Mouse (Mus musculus) heart, embryonic 15.5 days (tissue): ENCODE measurements around the gene Enpp7. TPM values are rescaled to one million over a fixed set of nuclear protein-coding genes. Genes with fewer than 3 reads are reported as not detected.

Experiments used
- ATAC-seq: fragments of 200-750 bp; cut with Nextera tagmentation; replicated peaks from 2 replicates; pipeline ENCODE4 v1.8.0; 2017; ENCODE audit warnings: low read depth, moderate TSS enrichment; ENCODE audit not compliant: insufficient number of reproducible peaks, insufficient read depth, low FRiP score
- H3K27ac ChIP-seq: fragments of 300-500 bp; sonication (generic); 2 replicates; pipeline ENCODE4 v1.5.1; 2015; ENCODE audit warnings: mild to moderate bottlenecking, inconsistent platforms
- H3K27me3 ChIP-seq: fragments of 300-500 bp; sonication (generic); 2 replicates; pipeline ENCODE4 v1.6.1; 2015; ENCODE audit warnings: inconsistent platforms
- H3K36me3 ChIP-seq: fragments of 300-500 bp; sonication (generic); 2 replicates; pipeline ENCODE4 v1.6.1; 2015; ENCODE audit warnings: mild to moderate bottlenecking, inconsistent platforms
- H3K4me1 ChIP-seq: fragments of 300-500 bp; sonication (generic); replicated peaks from 2 replicates; pipeline ENCODE4 v1.6.1; 2015; ENCODE audit warnings: inconsistent platforms
- H3K4me2 ChIP-seq: fragments of 300-500 bp; sonication (generic); 2 replicates; pipeline ENCODE4 v1.6.1; 2015; ENCODE audit warnings: inconsistent platforms, mild to moderate bottlenecking, moderate library complexity
- H3K4me3 ChIP-seq: fragments of 300-500 bp; sonication (generic); 2 replicates; pipeline ENCODE4 v1.5.1; 2015; ENCODE audit warnings: mild to moderate bottlenecking, inconsistent platforms
- H3K9ac ChIP-seq: fragments of 300-500 bp; sonication (generic); 2 replicates; pipeline ENCODE4 v1.6.1; 2015; ENCODE audit warnings: mild to moderate bottlenecking, inconsistent platforms
- H3K9me3 ChIP-seq: fragments of 300-500 bp; sonication (generic); replicated peaks from 2 replicates; pipeline ENCODE4 v1.6.1; 2016; ENCODE audit warnings: inconsistent platforms
- WGBS: fragments of 180-500 bp; shearing (Covaris S2); methylation state at CpG from one replicate; pipeline ENCODE4 v1.1.7; 2015; ENCODE audit warnings: mixed read lengths; 5-methylcytosine and 5-hydroxymethylcytosine counted together
- polyA plus RNA-seq: library from polyadenylated mRNA; unstranded; fragments of >200 nt; fragmentation: Nextera tagmentation; extraction: Ambion mirVana; gene quantifications from 2 replicates; pipeline ENCODE4 v1.2.1, GENCODE M21; 2015

The Enpp7 gene
- polyA plus RNA-seq, 1 experiment from 2014 or later, result not detected

DNA sequence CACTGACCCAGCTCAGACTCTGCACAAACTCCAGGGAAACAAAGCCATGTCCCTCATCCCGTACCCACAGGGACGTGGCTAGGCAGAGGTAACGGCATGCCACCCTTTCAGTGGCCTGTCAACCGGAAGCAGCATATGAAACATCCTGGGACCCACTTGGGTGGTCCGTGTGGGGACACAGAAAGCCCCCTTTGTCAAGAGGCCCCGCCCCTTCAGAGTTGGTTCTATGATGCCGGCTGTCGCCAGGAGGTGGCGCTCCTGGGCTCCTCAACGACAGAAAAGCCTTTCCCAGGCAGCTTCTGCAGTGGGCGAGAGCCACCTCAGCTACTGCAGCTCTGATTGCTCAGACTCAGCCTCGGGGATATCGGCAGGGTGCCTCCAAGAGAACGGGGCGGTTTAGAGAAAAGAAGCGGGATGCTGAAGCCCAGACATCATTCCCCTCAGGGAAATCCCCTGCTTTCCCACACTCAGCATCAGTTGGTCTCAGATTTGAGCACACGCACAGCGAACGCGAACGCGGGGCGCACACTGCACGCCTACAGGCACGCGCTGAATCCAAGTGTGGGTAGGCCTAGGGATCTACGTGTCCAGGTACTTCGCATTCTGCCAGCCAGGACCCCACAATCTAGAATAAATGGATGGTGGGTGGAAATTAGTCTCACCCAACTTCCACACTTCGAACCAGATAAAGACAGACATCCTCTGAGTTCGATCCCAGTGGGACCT, 10.7 kb downstream of the Enpp7 start:
- H3K27me3 ChIP-seq, result peaks cover 61% of the 10 kb centered on the region
- H3K4me2 ChIP-seq, result peak overlapping the region; percentile 45
- peak overlapping the region; percentile 14; the same call in 1 of the 2 replicates for H3K4me3 ChIP-seq
- no peaks in the 10 kb centered on the region for H3K36me3 ChIP-seq
- ATAC-seq, result no peak; the same call in 1 of the 2 replicates
- no peaks in the 10 kb centered on the region for H3K9me3 ChIP-seq
- H3K9ac ChIP-seq, result no peak overlapping the region
- WGBS, result 11% methylated on average over 30 of the region's 30 CpGs
- H3K27ac ChIP-seq, result no peak overlapping the region
- peaks cover 11% of the 10 kb centered on the region for H3K4me1 ChIP-seq

DNA sequence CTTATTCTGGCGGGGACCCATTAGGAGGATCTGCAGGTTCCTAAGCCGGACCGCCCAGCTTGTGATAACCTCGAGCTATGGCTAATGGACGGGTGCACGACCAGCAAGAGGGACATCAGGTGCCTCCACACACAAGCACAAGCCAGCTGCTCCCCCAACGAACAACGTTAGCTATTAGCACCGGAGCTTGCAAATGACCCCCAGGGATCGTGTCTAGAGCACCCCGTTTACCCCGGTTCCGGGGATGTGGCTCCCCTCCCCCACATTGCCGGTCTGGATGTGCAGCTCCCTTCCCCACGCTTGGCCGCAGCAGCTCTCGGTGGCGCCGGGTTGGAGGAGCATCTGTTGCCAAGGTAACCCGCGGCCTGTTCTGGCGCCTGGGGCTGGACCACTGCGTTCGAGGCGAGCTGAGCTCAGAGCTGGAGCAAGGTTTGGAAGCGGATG, 11.4 kb downstream of the Enpp7 start:
- ATAC-seq, result no peak
- Histone ChIP-seq H3K4me2 (no peak overlapping the region), H3K9me3 (no peaks in the 10 kb centered on the region), H3K27me3 (peaks cover 57% of the 10 kb centered on the region), H3K4me1 (peaks cover 11% of the 10 kb centered on the region), H3K27ac (no peak overlapping the region), H3K36me3 (no peaks in the 10 kb centered on the region), H3K9ac (no peak overlapping the region), H3K4me3 (no peak overlapping the region)
- WGBS, result 6% methylated on average over 26 of the region's 26 CpGs

DNA sequence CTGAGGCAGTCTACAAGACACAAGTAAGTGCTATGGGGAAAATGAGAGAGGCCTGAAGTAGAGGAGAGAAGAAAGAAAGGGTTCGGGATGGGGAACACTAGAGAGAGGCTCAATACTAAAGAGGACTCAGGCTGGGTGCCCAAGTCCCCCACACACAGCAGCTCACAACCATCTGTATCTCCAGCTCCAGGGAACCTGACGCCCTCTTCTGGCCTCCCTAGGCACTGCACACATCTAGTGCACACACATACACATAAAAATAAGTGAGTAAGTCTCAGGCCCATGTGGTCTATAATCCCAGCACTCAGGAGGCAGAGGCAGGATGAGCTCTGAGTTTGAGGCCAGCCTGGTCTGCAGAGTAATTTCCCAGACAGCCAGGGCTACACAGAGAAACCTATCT, 12.9 kb downstream of the Enpp7 start:
- H3K27ac ChIP-seq, result no peak overlapping the region
- no peaks in the 10 kb centered on the region for H3K36me3 ChIP-seq
- H3K9me3 ChIP-seq, result no peaks in the 10 kb centered on the region
- H3K4me1 ChIP-seq, result peaks cover 9% of the 10 kb centered on the region
- WGBS, result 52% methylated on average over 2 of the region's 2 CpGs
- no peak overlapping the region for H3K4me2 ChIP-seq
- H3K27me3 ChIP-seq, result peaks cover 46% of the 10 kb centered on the region
- no peak overlapping the region for H3K9ac ChIP-seq
- no peak overlapping the region for H3K4me3 ChIP-seq
- no peak for ATAC-seq

DNA sequence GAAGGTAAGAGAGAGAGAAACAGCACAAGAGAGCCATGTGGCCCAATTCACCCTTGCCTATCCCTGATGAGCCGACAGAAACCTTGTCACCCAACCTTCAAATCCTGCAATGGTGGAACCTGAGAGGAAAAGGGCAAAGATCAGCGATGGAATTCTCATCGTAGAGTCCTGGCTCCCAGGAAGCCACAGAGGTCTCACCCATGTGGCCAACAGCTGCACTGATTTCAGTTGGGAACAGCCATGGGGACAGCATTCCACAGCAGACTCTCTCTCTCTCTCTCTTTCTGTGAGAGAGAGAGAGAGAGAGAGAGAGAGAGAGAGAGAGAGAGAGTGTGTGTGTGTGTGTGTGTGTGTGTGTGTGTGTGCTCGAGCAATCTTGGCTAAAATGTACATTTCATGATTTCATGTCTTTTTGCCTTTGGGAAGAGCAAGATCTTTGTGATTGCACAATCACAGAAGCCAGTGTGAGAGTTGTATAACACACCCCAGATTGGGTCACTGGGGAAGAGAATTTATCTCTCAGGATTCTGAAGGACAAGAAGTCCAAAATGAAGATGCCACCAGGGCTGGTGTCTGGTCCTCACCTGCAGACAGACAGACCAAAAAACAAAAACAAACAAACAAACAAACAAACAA, 13.6 kb downstream of the Enpp7 start:
- 46% methylated on average over 4 of the region's 4 CpGs for WGBS
- H3K4me3 ChIP-seq, result no peak overlapping the region
- no peak for ATAC-seq
- H3K9ac ChIP-seq, result no peak overlapping the region
- H3K4me1 ChIP-seq, result peaks cover 9% of the 10 kb centered on the region
- H3K9me3 ChIP-seq, result no peaks in the 10 kb centered on the region
- no peaks in the 10 kb centered on the region for H3K36me3 ChIP-seq
- H3K27me3 ChIP-seq, result peaks cover 39% of the 10 kb centered on the region
- H3K27ac ChIP-seq, result no peak overlapping the region
- no peak overlapping the region for H3K4me2 ChIP-seq

DNA sequence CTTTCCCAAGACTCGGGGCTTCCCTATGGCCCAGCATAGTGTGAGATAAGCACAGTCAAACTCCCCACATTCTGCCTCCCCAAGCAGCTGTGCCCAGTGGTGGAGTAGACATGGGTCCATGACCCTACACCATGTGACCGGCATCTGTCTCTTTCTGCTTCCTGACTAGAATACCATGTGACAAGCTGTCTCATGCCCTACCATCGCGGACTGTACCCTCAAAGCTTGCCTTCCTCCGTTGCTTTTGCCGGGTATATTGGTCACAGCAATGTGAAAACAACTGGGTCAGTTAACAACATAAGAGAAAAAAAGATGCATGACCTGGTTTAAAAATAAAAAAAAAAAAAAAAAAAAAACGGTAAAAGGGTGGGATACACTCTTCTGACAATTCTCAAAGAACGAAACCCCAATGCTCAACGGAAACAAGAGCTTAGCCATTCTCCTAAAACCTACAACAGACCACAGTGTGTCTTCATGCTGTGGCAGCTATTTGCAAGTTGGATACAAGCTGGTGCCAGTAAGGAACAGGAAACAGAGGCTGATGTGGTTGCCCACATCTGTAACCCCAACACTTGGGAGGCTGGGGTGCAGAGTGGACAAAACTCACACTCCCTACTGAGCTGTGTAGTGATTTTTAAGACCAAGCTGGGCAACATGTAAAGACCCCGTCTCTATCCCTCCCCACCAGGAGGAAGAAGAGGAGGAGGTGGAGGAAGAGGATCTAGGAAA, 17.7 kb downstream of the Enpp7 start:
- H3K4me3 ChIP-seq, result no peak overlapping the region
- no peak for ATAC-seq
- 0 out of 2 replicates have a peak, but pooled peaks cover 4% of the 10 kb centered on the region for H3K27me3 ChIP-seq
- no peaks in the 10 kb centered on the region for H3K4me1 ChIP-seq
- no peak overlapping the region for H3K4me2 ChIP-seq
- no peak overlapping the region for H3K27ac ChIP-seq
- no peaks in the 10 kb centered on the region for H3K9me3 ChIP-seq
- H3K9ac ChIP-seq, result no peak overlapping the region
- H3K36me3 ChIP-seq, result no peaks in the 10 kb centered on the region
- 76% methylated on average over 10 of the region's 10 CpGs for WGBS

DNA sequence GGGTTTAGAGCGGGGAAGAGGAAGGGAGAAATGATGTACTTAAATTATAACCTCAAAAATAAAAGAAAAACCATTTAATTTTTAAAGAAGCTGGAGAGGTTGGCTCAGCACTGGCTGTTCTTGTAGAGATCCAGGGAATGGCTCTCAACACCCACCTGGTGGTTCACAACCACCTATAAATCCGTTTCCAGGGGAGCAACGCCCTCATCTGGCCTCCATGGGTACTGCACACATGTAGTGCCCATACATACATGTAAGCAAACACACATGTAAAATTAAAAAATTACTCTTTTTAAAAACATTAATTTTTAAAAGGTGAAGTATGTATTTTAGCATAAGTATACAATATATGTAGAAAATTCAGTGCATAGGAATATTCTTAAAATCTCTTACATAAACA, 18.5 kb downstream of the Enpp7 start:
- Histone ChIP-seq H3K4me3 (no peak overlapping the region), H3K36me3 (no peaks in the 10 kb centered on the region), H3K27me3 (0 out of 2 replicates have a peak, but pooled peaks cover 4% of the 10 kb centered on the region), H3K27ac (no peak overlapping the region), H3K9ac (no peak overlapping the region), H3K4me1 (no peaks in the 10 kb centered on the region), H3K9me3 (no peaks in the 10 kb centered on the region), H3K4me2 (no peak overlapping the region)
- WGBS, result 61% methylated on average over 3 of the region's 3 CpGs
- no peak for ATAC-seq

DNA sequence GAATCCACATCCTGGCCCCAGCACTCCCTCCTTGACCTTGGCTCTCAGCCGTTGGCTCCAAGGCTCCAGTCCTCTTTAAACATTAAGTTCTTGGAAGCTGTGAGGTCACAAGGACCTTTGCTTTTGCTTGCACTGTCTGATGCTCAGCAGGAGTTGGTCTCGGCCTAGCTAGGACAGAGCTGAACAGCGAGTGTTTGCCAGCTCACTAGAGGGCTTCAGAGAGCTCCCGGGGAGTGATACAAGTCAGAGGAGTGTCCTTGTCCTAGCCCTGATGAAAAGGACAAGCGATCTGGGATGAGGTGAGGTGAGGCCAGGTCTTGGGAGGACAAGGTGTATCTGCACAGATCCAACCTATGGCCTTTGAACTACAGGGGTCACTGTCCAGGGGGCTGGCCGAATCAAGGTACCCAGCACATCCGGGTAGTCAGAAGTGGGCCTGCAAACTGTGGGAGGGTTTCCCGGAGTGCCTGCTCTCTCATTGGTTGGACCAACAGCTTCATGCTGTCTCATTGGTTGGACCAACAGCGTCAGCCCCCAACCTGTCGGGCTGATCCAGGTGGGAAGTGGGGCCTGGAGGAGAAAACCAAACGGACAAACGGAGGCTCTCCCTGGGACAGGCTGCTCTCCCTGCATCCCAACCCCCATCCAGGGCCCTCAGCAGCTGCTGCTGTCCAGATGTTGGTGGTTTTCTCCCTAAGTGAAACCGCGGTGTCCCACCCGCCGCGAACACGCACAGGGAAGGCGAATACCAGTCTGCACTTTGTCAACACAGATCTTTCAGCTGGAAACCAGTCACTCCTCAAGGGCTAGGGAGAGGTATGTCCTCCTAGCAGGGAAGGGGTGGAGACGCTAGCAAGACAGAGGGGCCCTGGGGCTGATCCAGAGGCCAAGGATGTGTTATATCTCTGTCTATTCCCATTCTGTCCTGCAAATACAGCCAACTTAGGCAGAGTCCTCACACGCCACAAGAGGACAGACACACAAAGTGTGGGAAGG, 19.8 kb downstream of the Enpp7 start:
- Histone ChIP-seq H3K27me3 (0 out of 2 replicates have a peak, but pooled peaks cover 4% of the 10 kb centered on the region), H3K4me2 (peak overlapping the region; percentile 55), H3K9me3 (no peaks in the 10 kb centered on the region), H3K9ac (no peak overlapping the region; the same call in 1 of the 2 replicates), H3K4me1 (no peaks in the 10 kb centered on the region), H3K36me3 (no peaks in the 10 kb centered on the region), H3K27ac (no peak overlapping the region), H3K4me3 (peak overlapping the region; percentile 34)
- ATAC-seq, result no peak
- WGBS, result 18% methylated on average over 21 of the region's 21 CpGs

DNA sequence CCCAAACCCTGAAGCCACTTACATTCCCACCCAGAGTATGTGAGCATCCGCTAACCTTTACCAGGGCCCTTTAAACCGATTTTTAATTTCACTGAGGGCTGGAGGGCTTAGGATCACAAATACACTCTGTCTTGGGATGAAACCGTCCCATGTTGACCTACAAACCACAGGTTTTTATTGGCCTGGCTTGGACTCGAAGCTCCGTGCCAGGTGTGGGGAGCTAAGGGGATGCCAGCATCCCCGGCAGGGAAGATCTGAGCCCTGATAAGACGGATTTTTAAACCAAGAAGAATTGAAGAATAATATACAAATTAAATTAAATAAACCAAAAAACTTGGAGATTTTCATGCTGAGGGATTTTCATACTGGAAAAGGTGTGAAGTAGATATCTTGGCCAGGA, 26.5 kb downstream of the Enpp7 start:
- H3K36me3 ChIP-seq, result no peaks in the 10 kb centered on the region
- no peak overlapping the region for H3K4me3 ChIP-seq
- no peak for ATAC-seq
- no peak overlapping the region for H3K4me2 ChIP-seq
- no peaks in the 10 kb centered on the region; the same call in 1 of the 2 replicates for H3K27me3 ChIP-seq
- no peak overlapping the region for H3K27ac ChIP-seq
- H3K9me3 ChIP-seq, result no peaks in the 10 kb centered on the region
- H3K9ac ChIP-seq, result no peak overlapping the region
- WGBS, result 77% methylated on average over 7 of the region's 7 CpGs
- H3K4me1 ChIP-seq, result no peaks in the 10 kb centered on the region

DNA sequence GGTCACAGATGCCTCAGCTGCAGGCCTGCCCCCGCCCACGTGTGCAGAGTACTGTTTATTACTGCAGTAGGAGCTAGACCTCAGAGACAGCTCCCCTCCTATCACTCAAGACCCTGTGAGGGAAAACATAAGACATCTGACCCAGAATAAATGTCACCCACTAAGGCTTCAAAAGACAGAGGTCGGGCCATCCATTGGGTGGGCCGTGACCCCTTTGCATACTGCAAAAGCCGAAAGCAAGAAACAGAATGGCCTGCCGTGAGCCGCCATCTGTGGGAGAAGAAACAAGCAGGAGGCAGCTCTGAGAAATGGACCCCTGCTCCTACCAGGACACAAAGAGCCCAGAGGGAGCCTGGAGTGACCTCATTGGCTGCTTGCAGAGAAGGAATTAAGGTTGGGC, 29.5 kb downstream of the Enpp7 start:
- H3K27me3 ChIP-seq, result peaks cover 24% of the 10 kb centered on the region
- H3K4me2 ChIP-seq, result no peak overlapping the region
- no peaks in the 10 kb centered on the region for H3K4me1 ChIP-seq
- H3K9me3 ChIP-seq, result no peaks in the 10 kb centered on the region
- H3K9ac ChIP-seq, result no peak overlapping the region
- no peaks in the 10 kb centered on the region for H3K36me3 ChIP-seq
- no peak overlapping the region for H3K4me3 ChIP-seq
- no peak overlapping the region for H3K27ac ChIP-seq
- no peak for ATAC-seq
- WGBS, result 79% methylated on average over 7 of the region's 7 CpGs

DNA sequence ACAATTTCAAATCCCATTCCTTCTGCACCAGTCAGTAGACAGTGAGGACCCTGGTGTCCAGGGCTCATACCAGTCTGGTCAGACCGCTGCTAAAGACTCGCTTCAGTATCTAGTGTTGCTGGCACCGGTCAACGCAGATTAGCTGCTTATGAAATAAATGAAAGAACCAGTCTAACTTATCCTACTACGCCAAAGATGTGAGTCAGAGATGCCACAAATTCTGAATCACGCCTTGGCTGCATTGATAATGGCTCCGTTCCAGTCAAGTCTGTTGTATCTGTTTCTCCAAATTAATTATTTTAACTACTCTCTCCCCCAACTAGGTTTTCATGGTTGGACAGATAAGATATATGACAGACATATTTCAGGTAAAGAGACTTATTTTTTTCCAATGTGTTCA, 33.2 kb downstream of the Enpp7 start:
- Histone ChIP-seq H3K27ac (no peak overlapping the region), H3K27me3 (peaks cover 25% of the 10 kb centered on the region), H3K9ac (no peak overlapping the region), H3K36me3 (no peaks in the 10 kb centered on the region), H3K4me1 (peaks cover 28% of the 10 kb centered on the region), H3K4me2 (no peak overlapping the region), H3K9me3 (no peaks in the 10 kb centered on the region), H3K4me3 (no peak overlapping the region)
- no peak for ATAC-seq
- WGBS, result 85% methylated on average over 7 of the region's 7 CpGs
